Mouse (Mus musculus) brown adipose tissue, adult 24 weeks (tissue): Measurements from ENCODE around the gene Meis1. TPM values are rescaled to one million over a fixed set of nuclear protein-coding genes. Genes with fewer than 3 reads are reported as not detected.

Experiments
- H3K27ac ChIP-seq: fragments of 200-500 bp; replicated peaks from 2 replicates; pipeline ENCODE4 v1.5.1; 2012; ENCODE audit warnings: low read depth, mild to moderate bottlenecking, low read length
- H3K4me1 ChIP-seq: fragments of 200-500 bp; 2 replicates; pipeline ENCODE4 v1.6.1; 2012; ENCODE audit warnings: low read length, mixed read lengths; ENCODE audit not compliant: control insufficient read depth, insufficient read depth, insufficient read length
- H3K4me3 ChIP-seq: fragments of 200-500 bp; 2 replicates; pipeline ENCODE4 v1.5.1; 2012; ENCODE audit warnings: low read depth, mild to moderate bottlenecking, low read length, moderate library complexity; ENCODE audit not compliant: insufficient read depth
- polyA plus RNA-seq: library from polyadenylated mRNA; stranded (reverse); fragments of >200 nt; gene quantifications from 2 replicates; pipeline ENCODE4 v1.2.4, GENCODE M21; 2012; ENCODE audit not compliant: missing spikeins, insufficient read depth, insufficient read length

Meis1 gene
- polyA plus RNA-seq, 1 experiment: 5.1 TPM

DNA sequence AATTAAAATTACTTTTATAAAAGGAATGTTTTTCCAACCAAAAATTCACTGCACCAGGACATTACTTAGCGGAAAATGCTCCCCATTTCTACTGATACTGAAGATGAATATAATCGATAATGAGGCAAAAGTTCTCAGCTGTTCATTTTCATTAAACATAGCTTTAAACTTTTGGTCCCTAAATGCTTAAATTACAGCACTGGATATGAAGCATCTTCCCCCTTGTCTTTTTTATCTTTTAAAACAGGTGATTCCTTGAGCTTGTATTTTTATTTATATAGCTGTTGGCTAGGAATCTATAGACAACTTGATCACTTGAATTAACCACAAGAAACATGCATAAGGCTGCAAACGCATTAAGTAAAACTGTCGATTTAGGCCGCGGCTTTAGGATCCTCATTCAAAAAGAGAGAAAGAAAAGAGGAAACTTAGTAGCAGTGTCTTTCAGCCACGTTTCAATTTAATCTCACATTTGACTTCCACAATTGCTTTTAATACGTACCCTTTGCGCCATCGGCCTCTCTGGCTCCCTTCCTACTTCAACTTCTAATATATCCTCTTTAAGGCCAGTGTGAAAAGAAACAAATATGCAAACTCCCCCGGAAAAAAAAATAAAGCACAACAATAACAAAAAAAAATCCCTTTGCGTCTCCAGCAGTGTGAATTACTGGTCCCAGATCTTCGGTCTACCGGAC is 919 bp downstream of the Meis1 start:
- H3K4me3 ChIP-seq: peak overlapping the region; percentile 63
- H3K4me1 ChIP-seq: peaks cover 4% of the 10 kb centered on the region; the same call in 1 of the 2 replicates
- no peak overlapping the region for H3K27ac ChIP-seq

DNA sequence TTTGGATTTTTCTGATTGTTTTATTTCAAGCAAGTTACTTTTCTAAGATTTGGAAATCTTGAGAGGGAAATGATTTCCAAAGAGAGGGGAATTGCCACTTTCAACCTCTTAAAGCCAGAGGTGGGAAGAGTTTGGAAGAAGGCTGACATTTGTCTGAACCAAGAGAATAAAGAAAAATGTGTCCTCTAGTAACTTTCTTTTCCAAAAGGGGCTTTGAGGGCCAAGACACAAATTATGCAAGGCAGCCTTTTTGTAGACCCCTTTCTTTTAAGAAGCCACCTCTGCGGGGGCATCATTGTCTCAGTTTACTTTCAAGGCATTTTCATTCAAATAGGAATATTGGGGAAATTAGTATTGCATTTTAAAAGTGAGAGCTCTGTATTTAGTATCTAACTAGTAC is 1.5 kb downstream of the Meis1 start:
- Histone ChIP-seq H3K27ac (no peak overlapping the region), H3K4me3 (peak overlapping the region; percentile 56)

DNA sequence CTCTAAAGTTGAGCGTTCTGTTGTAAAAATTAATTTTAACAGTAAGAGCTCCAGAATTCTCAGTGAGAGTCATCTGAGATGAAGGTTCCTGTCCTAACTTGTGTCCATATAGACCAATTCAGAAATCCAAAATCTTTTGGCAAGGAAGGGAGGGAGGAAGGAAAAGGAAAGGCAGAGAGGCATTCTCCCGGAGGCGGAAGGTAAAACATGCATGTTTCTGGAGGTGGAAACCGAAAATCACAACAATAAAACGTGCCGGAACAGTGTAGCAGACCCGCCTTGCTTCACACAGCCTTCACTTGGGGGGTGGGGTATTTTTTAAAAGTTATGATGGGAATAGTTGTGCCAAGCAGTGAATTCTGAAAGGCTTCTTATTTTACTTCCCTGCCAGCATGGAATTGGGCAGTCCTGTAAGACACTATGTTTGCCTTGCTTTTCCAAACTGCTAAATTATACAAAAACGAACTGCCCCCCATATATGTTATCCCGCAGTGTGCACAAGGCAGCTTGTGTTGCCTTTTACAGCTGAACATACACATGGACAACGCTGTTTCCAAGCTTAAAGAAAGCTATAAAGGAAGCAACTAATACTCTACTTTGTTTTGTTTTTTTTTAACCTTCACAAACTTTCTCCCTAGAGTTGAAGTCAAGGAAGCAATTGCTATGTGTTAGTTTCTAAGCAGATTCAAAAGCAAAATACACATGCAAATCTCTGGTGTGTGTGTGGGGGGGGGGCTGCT is 2.1 kb downstream of the Meis1 start:
- peak overlapping the region; percentile 56 for H3K4me3 ChIP-seq
- peaks cover 4% of the 10 kb centered on the region; the same call in 1 of the 2 replicates for H3K4me1 ChIP-seq
- H3K27ac ChIP-seq: peak overlapping the region; percentile 61

More for the DNA sequence above, 1.5 kb downstream of the Meis1 start:
- peaks cover 4% of the 10 kb centered on the region; the same call in 1 of the 2 replicates for H3K4me1 ChIP-seq

DNA sequence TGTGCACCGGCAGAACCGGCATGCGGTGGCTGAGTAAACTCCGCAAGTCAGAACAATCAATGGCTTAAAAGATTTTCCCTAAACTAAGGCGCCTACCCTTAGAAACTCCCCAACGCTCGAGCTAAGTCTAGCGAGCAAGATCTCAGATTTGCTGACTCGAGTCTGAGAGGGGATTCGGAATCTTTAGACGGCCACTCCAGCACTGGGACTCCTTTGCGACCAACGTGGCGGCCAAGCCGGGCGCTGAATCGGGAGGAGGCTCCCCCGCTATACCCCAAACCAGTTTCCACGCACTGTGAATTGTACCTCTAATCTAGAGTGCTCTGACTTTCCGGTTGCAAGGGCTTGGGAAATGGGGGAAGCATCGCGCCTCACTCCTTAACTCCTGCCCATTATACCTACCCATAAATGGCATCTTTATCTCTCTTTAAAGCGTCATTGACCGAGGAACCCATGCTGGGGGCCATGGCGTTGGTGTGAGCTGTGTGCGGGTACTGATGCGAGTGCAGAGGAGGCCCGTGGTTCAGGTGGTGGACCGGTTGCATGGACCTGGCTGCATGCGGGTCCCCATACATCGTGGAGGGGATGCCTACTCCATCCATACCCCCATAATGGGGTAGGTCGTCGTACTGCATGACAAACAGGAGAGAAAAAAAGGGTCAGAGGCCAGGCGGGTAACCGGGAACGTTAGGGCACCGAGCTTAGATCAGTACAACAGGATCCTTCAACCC is 2.9 kb downstream of the Meis1 start:
- H3K27ac ChIP-seq: peak overlapping the region; percentile 61
- H3K4me3 ChIP-seq: peak overlapping the region; percentile 56
- H3K4me1 ChIP-seq: peaks cover 4% of the 10 kb centered on the region; the same call in 1 of the 2 replicates

GRCm38 (mm10) chr11:19015381-19015730 is 3.4 kb downstream of the Meis1 start:
- H3K27ac ChIP-seq: peak overlapping the region; percentile 61
- H3K4me3 ChIP-seq: peak overlapping the region; percentile 56
- peaks cover 4% of the 10 kb centered on the region; the same call in 1 of the 2 replicates for H3K4me1 ChIP-seq

DNA sequence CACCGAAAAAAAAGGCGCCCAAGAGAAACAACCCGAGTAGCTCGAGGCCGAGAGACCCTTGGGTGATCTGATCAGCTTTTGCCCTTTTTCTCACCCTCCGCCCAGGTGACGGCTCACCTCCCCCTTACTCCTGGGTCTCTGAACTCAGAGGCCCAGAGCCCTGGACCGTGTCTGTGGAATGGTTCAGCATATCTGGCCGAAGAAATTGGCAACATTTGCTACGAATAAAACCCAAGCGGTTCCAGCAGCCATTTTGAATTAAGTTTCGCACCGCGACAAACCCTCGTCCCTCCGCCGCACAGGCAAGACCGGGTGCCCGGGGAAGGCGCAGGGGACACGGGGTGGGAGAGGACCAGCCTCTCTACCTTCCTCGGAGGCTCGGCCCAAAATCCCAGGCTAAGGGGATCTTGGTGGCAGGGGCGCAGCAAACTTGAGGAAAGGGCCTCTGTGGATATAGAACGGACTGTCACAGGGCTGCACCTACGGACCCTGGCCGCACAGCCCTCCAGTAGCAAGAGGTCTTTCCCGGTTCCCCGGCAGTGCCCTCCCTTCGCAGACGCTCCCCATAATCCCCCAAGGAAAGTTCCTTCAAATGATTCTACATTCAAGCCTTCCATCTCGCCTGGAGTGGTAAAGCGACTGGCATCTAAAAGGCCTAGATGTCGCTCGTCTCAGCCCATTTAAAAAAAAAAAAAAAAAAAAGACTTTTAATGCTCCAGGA is 4.2 kb downstream of the Meis1 start:
- H3K4me3 ChIP-seq: peak overlapping the region; percentile 60
- peaks cover 8% of the 10 kb centered on the region; the same call in 1 of the 2 replicates for H3K4me1 ChIP-seq
- peak overlapping the region; percentile 80 for H3K27ac ChIP-seq

GRCm38 (mm10) chr11:19014113-19014440 is 4.7 kb downstream of the Meis1 start:
- Histone ChIP-seq H3K27ac (peak overlapping the region; percentile 80), H3K4me3 (peak overlapping the region; percentile 60), H3K4me1 (peaks cover 8% of the 10 kb centered on the region; the same call in 1 of the 2 replicates)

GRCm38 (mm10) chr11:19013141-19014112 is 5.4 kb downstream of the Meis1 start:
- peak overlapping the region; percentile 60 for H3K4me3 ChIP-seq
- H3K4me1 ChIP-seq: peaks cover 8% of the 10 kb centered on the region
- H3K27ac ChIP-seq: peak overlapping the region; percentile 80

DNA sequence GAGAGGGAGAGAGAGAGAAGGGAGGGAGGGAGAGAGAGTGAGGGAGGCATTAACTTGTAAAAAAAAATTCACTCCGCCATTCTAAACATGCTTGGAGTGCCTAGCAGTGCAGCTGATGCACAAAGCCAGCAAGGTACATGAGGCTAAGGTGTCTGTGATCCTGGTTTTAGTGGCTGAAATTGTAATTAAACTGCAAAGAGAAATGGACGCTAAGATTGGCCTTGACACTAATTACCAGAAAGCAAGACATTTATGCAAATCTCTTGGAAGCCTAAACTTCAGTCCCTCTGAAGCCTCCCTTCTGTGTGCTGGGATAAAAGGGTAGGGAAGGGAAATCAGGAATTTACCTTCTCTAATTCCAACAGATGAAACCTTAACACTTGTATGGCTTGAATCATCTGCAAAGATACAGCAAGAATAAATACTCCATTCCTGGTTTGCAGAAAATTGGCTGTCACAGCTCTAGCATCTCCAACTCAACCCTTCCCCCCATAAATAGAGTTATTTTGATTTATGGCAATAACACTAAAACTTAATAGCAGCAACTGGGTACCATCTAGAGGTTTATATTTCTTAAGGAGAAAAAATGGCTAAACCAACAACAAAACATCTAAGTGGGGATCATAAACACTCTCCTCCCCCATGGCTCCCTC is 6.2 kb downstream of the Meis1 start:
- Histone ChIP-seq H3K4me1 (peaks cover 8% of the 10 kb centered on the region), H3K27ac (no peak overlapping the region), H3K4me3 (no peak overlapping the region)

DNA sequence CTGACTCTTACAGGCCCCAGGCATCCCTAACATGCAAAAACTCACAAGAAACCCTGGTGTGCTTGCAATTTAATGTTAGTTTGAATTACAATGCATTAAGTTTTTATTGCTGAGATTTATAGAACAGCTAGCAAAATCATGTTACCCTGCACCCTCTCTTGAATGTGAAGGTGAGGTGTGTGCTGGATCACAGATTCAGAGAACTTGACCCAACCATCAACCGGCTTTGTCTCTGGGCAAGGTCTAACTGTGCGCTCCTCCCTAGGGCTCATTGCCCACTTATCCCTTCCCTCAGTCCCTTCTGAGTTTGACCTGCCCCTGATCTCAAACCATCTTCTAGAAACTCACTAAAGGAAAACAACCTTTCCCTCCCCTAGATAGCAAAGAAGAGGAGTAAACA is 6.8 kb downstream of the Meis1 start:
- Histone ChIP-seq H3K4me1 (peaks cover 8% of the 10 kb centered on the region), H3K4me3 (no peak overlapping the region), H3K27ac (no peak overlapping the region)

DNA sequence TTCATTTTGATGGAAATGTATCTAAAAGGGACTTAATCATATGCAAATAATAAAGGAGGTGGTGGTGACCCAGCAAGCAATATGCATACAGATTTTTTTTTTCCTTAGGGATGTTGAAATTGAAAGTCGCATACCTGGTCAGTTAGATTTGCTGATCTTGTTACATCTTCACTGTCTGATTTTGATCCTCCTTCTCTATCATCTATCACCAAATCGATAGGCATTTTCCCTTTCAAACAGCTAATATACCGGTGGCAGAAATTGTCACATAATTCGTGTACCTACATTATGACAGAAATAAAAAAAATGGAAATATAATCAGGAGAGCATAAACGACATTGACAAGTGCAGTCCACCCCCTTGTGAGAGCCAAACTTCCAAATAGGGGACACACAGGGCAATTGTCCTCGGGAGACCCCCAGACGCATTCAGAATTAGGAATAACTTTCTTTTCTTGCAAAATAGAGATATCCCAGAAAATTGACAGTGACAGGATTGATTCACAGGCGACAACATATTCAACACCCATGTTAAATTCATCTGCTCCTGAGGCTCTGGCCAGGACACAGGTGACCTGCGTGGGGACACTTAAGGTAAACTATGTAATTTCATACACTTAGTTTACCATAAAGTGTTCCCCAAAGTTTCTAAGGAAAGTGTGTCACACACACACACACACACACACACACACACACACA is 7.5 kb downstream of the Meis1 start:
- H3K4me1 ChIP-seq: peaks cover 8% of the 10 kb centered on the region
- no peak overlapping the region for H3K4me3 ChIP-seq
- no peak overlapping the region for H3K27ac ChIP-seq

- H3K27ac ChIP-seq: 0 out of 2 replicates have a peak overlapping the region, but pooled peaks have one; percentile 18
- no peak overlapping the region for H3K4me3 ChIP-seq
- peaks cover 8% of the 10 kb centered on the region for H3K4me1 ChIP-seq
Observed at GRCm38 (mm10) chr11:19010396-19010811, 8.4 kb downstream of the Meis1 start.
